Mouse (Mus musculus): ENCODE data around the gene Cntrl. TPM values are rescaled to one million over a fixed set of nuclear protein-coding genes. Genes with fewer than 3 reads are reported as not detected.

Gene Cntrl
- polyA plus RNA-seq, 1 experiment from 2014 or later = 14.4 TPM

- H3K36me3 ChIP-seq = peaks cover 81% of the 10 kb centered on the region
- H3K4me1 ChIP-seq (replicated peaks) = peaks cover 24% of the 10 kb centered on the region
- ATAC-seq (replicated peaks; ENCODE audit: insufficient number of reproducible peaks, insufficient read depth, low FRiP score, low read depth) = no peak
- no peak overlapping the region for H3K27ac ChIP-seq
- no peak overlapping the region for H3K4me3 ChIP-seq
- H3K27me3 ChIP-seq = no peaks in the 10 kb centered on the region
- WGBS = 85% methylated on average over 12 of the region's 12 CpGs
- H3K4me2 ChIP-seq = no peak overlapping the region
- H3K9ac ChIP-seq = no peak overlapping the region
- no peaks in the 10 kb centered on the region for H3K9me3 ChIP-seq (replicated peaks)
These were observed 66.2 kb downstream of the Cntrl start for GRCm38 (mm10) chr2:35175281-35176065.

GRCm38 (mm10) chr2:35178153-35178552, 68.9 kb downstream of the Cntrl start:
- no peaks in the 10 kb centered on the region for H3K27me3 ChIP-seq
- H3K9ac ChIP-seq = no peak overlapping the region
- 75% methylated on average over 3 of the region's 3 CpGs for WGBS
- H3K4me3 ChIP-seq = no peak overlapping the region
- H3K4me1 ChIP-seq (replicated peaks) = peaks cover 12% of the 10 kb centered on the region; the same call in 1 of the 2 replicates
- no peaks in the 10 kb centered on the region for H3K9me3 ChIP-seq (replicated peaks)
- peaks cover 74% of the 10 kb centered on the region for H3K36me3 ChIP-seq
- ATAC-seq (replicated peaks; ENCODE audit: insufficient number of reproducible peaks, insufficient read depth, low FRiP score, low read depth) = no peak
- H3K4me2 ChIP-seq = no peak overlapping the region
- no peak overlapping the region for H3K27ac ChIP-seq

- peak overlapping the region; percentile 59 for H3K27ac ChIP-seq
- peaks cover 11% of the 10 kb centered on the region; the same call in 1 of the 2 replicates for H3K4me1 ChIP-seq (replicated peaks)
- H3K4me3 ChIP-seq = no peak overlapping the region
- H3K36me3 ChIP-seq = peaks cover 45% of the 10 kb centered on the region
- H3K27me3 ChIP-seq = no peaks in the 10 kb centered on the region
- peak; percentile 81 for ATAC-seq (replicated peaks; ENCODE audit: insufficient number of reproducible peaks, insufficient read depth, low FRiP score, low read depth)
- no peak overlapping the region for H3K4me2 ChIP-seq
- H3K9ac ChIP-seq = no peak overlapping the region
- no peaks in the 10 kb centered on the region for H3K9me3 ChIP-seq (replicated peaks)
- WGBS = 46% methylated on average over 6 of the region's 6 CpGs
These were observed 73.9 kb downstream of the Cntrl start for GRCm38 (mm10) chr2:35183115-35183673.

GRCm38 (mm10) chr2:35188929-35189328, 79.6 kb downstream of the Cntrl start:
- 0 out of 2 replicates have a peak, but pooled peaks cover 5% of the 10 kb centered on the region for H3K4me1 ChIP-seq (replicated peaks)
- no peak overlapping the region for H3K9ac ChIP-seq
- H3K4me3 ChIP-seq = no peak overlapping the region
- WGBS = 81% methylated on average over 5 of the region's 5 CpGs
- H3K27ac ChIP-seq = no peak overlapping the region
- no peaks in the 10 kb centered on the region for H3K9me3 ChIP-seq (replicated peaks)
- no peak for ATAC-seq (replicated peaks; ENCODE audit: insufficient number of reproducible peaks, insufficient read depth, low FRiP score, low read depth)
- H3K36me3 ChIP-seq = peaks cover 36% of the 10 kb centered on the region
- H3K4me2 ChIP-seq = no peak overlapping the region
- H3K27me3 ChIP-seq = no peaks in the 10 kb centered on the region

GRCm38 (mm10) chr2:35193976-35194375, 84.7 kb downstream of the Cntrl start:
- H3K9ac ChIP-seq = no peak overlapping the region
- H3K36me3 ChIP-seq = peaks cover 22% of the 10 kb centered on the region
- no peaks in the 10 kb centered on the region for H3K9me3 ChIP-seq (replicated peaks)
- H3K4me3 ChIP-seq = no peak overlapping the region
- no peak overlapping the region for H3K27ac ChIP-seq
- H3K4me1 ChIP-seq (replicated peaks) = peaks cover 20% of the 10 kb centered on the region
- H3K4me2 ChIP-seq = no peak overlapping the region
- no peaks in the 10 kb centered on the region for H3K27me3 ChIP-seq
- WGBS = 79% methylated on average over 1 of the region's 1 CpGs
- no peak for ATAC-seq (replicated peaks; ENCODE audit: insufficient number of reproducible peaks, insufficient read depth, low FRiP score, low read depth)

- no peak overlapping the region for H3K4me2 ChIP-seq
- peaks cover 27% of the 10 kb centered on the region for H3K4me1 ChIP-seq (replicated peaks)
- no peaks in the 10 kb centered on the region for H3K27me3 ChIP-seq
- no peak overlapping the region for H3K27ac ChIP-seq
- no peak overlapping the region for H3K4me3 ChIP-seq
- H3K9me3 ChIP-seq (replicated peaks) = no peaks in the 10 kb centered on the region
- 60% methylated on average over 6 of the region's 6 CpGs for WGBS
- H3K9ac ChIP-seq = no peak overlapping the region
- H3K36me3 ChIP-seq = peaks cover 6% of the 10 kb centered on the region; the same call in 1 of the 2 replicates
- no peak for ATAC-seq (replicated peaks; ENCODE audit: insufficient number of reproducible peaks, insufficient read depth, low FRiP score, low read depth)
These were observed 86.6 kb downstream of the Cntrl start for GRCm38 (mm10) chr2:35195626-35196544.

- Histone ChIP-seq H3K36me3 (no peaks in the 10 kb centered on the region), H3K4me3 (peak overlapping the region; percentile 100), H3K9ac (peak overlapping the region; percentile 99), H3K4me2 (peak overlapping the region; percentile 79), H3K4me1 (replicated peaks) (peaks cover 28% of the 10 kb centered on the region), H3K27me3 (no peaks in the 10 kb centered on the region), H3K27ac (peak overlapping the region; percentile 98), H3K9me3 (replicated peaks) (no peaks in the 10 kb centered on the region)
- 3% methylated on average over 5 of the region's 5 CpGs for WGBS
- ATAC-seq (replicated peaks; ENCODE audit: insufficient number of reproducible peaks, insufficient read depth, low FRiP score, low read depth) = no peak
These were observed 90.2 kb downstream of the Cntrl start for GRCm38 (mm10) chr2:35199541-35199940.

GRCm38 (mm10) chr2:35199971-35200897, 90.9 kb downstream of the Cntrl start:
- H3K9ac ChIP-seq = peak overlapping the region; percentile 99
- H3K4me1 ChIP-seq (replicated peaks) = peaks cover 28% of the 10 kb centered on the region
- peak overlapping the region; percentile 79 for H3K4me2 ChIP-seq
- H3K27me3 ChIP-seq = no peaks in the 10 kb centered on the region
- peak overlapping the region; percentile 98 for H3K27ac ChIP-seq
- under 1% methylated on average over 84 of the region's 90 CpGs for WGBS
- no peaks in the 10 kb centered on the region for H3K9me3 ChIP-seq (replicated peaks)
- peak; percentile 83 for ATAC-seq (replicated peaks; ENCODE audit: insufficient number of reproducible peaks, insufficient read depth, low FRiP score, low read depth)
- no peaks in the 10 kb centered on the region for H3K36me3 ChIP-seq
- H3K4me3 ChIP-seq = peak overlapping the region; percentile 100

- H3K36me3 ChIP-seq = no peaks in the 10 kb centered on the region
- peak; percentile 98 for ATAC-seq (replicated peaks; ENCODE audit: insufficient number of reproducible peaks, insufficient read depth, low FRiP score, low read depth)
- H3K27me3 ChIP-seq = no peaks in the 10 kb centered on the region
- peaks cover 23% of the 10 kb centered on the region for H3K4me1 ChIP-seq (replicated peaks)
- peak within 1 kb of the TSS; percentile 85 for H3K4me2 ChIP-seq
- peak within 1 kb of the TSS; percentile 100 for H3K4me3 ChIP-seq
- H3K9me3 ChIP-seq (replicated peaks) = no peaks in the 10 kb centered on the region
- H3K27ac ChIP-seq = peak within 1 kb of the TSS; percentile 98
- peak within 1 kb of the TSS; percentile 99 for H3K9ac ChIP-seq
- under 1% methylated on average over 47 of the region's 47 CpGs for WGBS
These were observed 91.8 kb downstream of the Cntrl start, which contains the start of gene Rab14 for GRCm38 (mm10) chr2:35200898-35201668. Gene Rab14 (minus strand): TSS chr2:35201120.

GRCm38 (mm10) chr2:35203729-35204128, 94.4 kb downstream of the Cntrl start:
- peaks cover 11% of the 10 kb centered on the region for H3K4me1 ChIP-seq (replicated peaks)
- no peaks in the 10 kb centered on the region for H3K9me3 ChIP-seq (replicated peaks)
- no peak for ATAC-seq (replicated peaks; ENCODE audit: insufficient number of reproducible peaks, insufficient read depth, low FRiP score, low read depth)

More at GRCm38 (mm10) chr2:35203729-35204128, 94.4 kb downstream of the Cntrl start:
- H3K36me3 ChIP-seq = no peaks in the 10 kb centered on the region
- no peak overlapping the region for H3K9ac ChIP-seq
- no peak overlapping the region for H3K27ac ChIP-seq
- no peak overlapping the region for H3K4me3 ChIP-seq
- H3K4me2 ChIP-seq = no peak overlapping the region
- no peaks in the 10 kb centered on the region for H3K27me3 ChIP-seq
